Mouse (Mus musculus): ENCODE measurements around the gene Olfr1170.

Olfr1170 gene

GRCm38 (mm10) chr2:88228234-88228633 is at the start of gene Olfr1170:
Gene Olfr1170, minus strand, starts transcription at chr2:88228334.
- no peak for DNase-seq (ENCODE audit: low spot score in 2 of 2)

GRCm38 (mm10) chr2:88220784-88221183 is 7.3 kb downstream of the Olfr1170 start:
- DNase-seq (ENCODE audit: low spot score in 2 of 2): no peak

- DNase-seq (ENCODE audit: low spot score in 2 of 2): no peak
These were observed 46.6 kb downstream of the Olfr1170 start, which contains the start of gene Olfr1168 for GRCm38 (mm10) chr2:88181580-88181979. Gene Olfr1168, plus strand, starts transcription at chr2:88181880.

All from cerebellum, postnatal 4 days (tissue).